Mouse (Mus musculus) c-Kit-positive CD71-positive TER-119-negative erythroid progenitor cells, embryonic 14.5 days (primary cell): Measurements from ENCODE around the gene Efcab11.
"Not testable (repeated sequence)": the region's sequence is repeated elsewhere in the genome, so short reads cannot be mapped to it uniquely, and the experiment has no call there.

Source experiments
- DNase-seq: peaks from one replicate; pipeline ENCODE4 v3.0.0-alpha.2; 2013; ENCODE audit warnings: low read depth

Efcab11 gene

DNA sequence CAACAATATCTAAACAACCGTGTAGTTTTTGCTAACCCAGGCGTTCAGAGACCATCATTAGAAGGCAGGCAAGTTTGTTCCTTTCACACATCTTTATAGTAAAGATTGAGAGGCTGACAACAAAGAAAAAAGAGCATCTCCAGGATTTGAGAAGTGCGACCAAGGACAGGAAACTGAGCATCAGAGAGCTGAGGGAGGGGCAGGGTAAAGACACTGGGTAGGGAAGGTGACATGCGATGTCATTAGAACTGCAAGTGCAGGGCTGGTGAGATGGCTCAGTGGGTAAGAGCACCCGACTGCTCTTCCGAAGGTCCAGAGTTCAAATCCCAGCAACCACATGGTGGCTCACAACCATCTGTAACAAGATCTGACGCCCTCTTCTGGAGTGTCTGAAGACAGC, 77.5 kb downstream of the Efcab11 start:
- not testable (repeated sequence) for DNase-seq

DNA sequence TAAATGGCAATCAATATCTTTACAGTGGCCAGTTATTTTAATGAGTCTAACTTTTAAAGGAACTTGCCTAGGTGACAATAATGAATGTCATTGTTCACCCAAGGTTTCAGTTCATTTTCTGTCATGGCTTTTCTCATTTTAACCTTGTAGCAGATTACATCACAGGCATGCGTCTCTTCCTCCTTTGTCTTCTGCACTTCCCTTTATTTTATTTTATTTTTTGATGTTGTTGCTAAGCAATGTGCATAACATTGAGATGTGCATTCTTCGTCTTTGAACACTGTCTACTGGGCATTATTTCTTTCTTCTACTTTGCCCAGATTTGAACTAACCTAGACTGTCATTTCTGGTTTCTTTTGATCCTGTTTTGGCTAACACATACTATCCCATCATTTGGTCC, 88.3 kb downstream of the Efcab11 start:
- DNase-seq = no peak

GRCm38 (mm10) chr12:99794792-99795620, 89.2 kb downstream of the Efcab11 start:
- no peak for DNase-seq

- DNase-seq = no peak
Observed at GRCm38 (mm10) chr12:99794158-99794515, 90.1 kb downstream of the Efcab11 start.

GRCm38 (mm10) chr12:99793465-99794157, 90.6 kb downstream of the Efcab11 start:
- no peak for DNase-seq

GRCm38 (mm10) chr12:99789283-99789960, 94.8 kb downstream of the Efcab11 start:
- no peak for DNase-seq

- DNase-seq = no peak
Observed at GRCm38 (mm10) chr12:99781774-99782173, 102.5 kb downstream of the Efcab11 start.

GRCm38 (mm10) chr12:99780396-99780795, 103.8 kb downstream of the Efcab11 start:
- DNase-seq = no peak

- DNase-seq = no peak
Observed at GRCm38 (mm10) chr12:99779908-99780307, 104.3 kb downstream of the Efcab11 start.

DNA sequence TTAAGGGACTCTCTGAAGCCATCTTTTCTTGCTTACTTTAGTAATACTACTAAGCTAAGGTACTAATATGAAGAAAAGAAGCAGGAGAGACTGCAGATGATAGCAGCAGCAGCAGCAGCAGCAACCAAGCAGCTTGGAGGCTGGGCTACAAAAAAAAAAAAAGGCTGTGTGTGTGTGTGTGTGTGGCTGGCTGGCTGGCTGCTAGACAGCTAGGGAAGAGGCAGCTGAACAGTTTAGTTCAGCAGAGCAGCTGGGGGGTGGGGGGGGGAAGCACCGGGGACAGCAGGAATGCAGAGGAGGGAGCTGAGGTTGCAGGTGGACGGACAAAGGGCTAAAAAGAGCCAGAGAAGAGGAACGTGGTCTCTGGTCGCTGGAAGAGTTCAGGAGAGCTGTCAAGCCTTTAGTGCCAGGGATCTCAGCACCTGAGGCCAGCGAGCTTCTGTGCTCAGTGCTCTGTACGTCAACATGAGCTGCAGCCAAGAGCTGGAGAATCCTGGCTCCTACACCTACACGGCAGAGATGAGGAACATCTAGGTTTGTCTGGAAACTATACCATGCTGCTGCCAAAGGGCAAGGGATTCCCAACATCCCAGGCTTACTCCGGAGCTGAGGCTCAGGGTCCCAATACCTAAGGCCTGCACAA, 107.6 kb downstream of the Efcab11 start:
- no peak for DNase-seq

- no peak for DNase-seq
Observed at GRCm38 (mm10) chr12:99774864-99775263, 109.4 kb downstream of the Efcab11 start.

- DNase-seq = no peak
Observed at GRCm38 (mm10) chr12:99773636-99774193, 110.5 kb downstream of the Efcab11 start.

- no peak for DNase-seq
Observed at GRCm38 (mm10) chr12:99771018-99771417, 113.2 kb downstream of the Efcab11 start.

GRCm38 (mm10) chr12:99769626-99770025, 114.6 kb downstream of the Efcab11 start:
- no peak for DNase-seq

DNA sequence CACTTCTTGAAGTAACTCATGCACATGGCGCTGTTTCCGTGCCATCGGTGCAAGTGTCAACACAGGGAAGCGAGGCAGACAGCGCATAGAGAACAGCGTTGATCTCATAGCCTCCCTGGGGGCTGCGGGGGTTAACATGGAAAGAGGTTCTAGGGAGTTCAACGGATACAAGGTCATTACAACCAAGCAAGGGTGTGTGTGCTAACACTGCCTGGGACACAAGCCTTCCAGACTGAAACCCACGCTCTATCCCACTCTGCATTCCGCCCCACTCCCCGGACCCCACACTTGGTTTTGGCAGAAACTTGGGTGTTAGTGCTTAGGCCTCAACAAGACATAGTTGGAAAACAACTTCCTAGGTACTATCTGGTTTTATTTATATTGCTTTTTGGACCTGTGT, 116.5 kb downstream of the Efcab11 start:
- DNase-seq = no peak

GRCm38 (mm10) chr12:99765979-99766378, 118.3 kb downstream of the Efcab11 start:
- DNase-seq = no peak

GRCm38 (mm10) chr12:99764053-99764452, 120.2 kb downstream of the Efcab11 start:
- DNase-seq = no peak

- DNase-seq = no peak
Observed at GRCm38 (mm10) chr12:99757754-99758526, 126.3 kb downstream of the Efcab11 start.

DNA sequence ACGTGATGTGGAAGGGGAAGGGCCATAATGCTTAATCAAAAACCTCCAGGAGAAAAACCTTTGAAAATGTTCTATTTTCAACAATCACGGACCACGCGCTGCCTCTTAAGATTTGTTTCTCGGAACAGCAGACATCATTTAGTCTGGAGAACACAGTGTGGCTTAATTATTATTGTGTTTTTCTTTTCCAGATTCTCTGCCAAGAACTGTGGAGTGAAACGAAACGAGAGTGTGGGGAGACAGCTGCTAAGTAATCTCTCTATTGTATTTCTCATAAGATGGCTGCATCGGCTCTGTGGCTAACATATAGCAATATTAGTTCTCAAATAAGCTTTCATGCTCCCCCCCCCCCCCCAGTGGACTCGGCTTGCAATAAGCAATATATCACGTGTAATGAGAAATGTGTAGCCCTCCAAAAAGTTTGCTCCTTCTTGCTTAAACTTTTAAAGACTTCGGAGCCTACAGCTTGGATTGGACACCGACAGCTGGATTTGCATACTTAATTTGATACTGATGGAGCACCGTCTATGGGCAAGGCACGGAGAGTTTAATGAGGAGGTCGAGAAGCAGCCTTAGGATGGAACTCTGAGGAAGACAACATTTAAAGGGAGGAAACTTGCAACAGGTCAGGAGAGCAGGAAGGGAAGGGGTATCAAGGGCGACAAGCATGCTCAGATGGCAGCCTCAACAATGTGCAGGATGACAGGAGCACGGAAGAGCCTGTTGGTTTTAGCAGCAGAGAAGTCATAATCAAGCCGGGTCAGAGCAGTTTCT, 127.1 kb downstream of the Efcab11 start:
- DNase-seq = no peak

DNA sequence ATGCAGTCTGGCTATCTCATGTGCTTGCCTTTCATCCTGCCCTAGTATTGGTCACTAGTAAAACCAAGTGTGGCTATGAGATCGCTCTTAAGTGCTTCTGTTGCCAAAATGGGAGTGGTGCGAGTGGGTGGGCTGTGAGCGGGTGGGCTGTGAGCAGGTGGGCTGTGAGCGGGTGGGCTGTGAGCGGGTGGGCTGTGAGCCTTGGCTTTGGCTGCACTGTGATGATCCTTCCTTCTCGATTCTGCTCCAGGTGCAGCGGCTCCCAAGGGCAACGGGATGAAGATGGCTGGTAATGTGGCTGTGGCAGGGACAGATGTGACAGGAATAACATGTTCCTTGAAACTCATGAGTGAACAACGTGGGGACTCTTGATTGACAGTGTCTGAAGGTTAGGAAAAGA, 128.0 kb downstream of the Efcab11 start:
- DNase-seq = no peak

DNA sequence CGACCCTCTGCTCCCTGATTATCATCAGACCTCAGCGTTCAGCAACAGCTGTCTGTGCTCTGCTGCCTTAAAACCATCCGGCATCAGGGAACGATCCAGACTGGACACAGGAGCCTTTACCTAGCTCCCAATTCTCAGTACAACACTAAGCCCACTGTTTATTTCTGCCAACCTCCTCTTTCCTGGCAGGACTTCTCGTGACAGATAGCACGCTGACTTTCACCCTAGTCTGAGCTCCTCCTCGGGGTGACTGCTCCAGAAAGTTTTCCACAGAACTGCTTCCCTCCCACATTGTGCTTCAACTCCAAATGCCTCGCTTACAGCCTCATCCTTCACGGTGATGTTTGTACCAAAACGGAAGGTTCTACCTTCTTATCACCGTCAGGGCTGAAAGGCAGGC, 131.3 kb downstream of the Efcab11 start:
- no peak for DNase-seq
